Mouse (Mus musculus) urinary bladder, adult 18-20 months (tissue): ENCODE data around the gene Prune1.
A peak's percentile ranks its signal among the peaks of the same experiment; 100 is the strongest.

Experiments
- DNase-seq, 2 experiments: peaks; one replicate each; pipeline ENCODE4 v3.0.0; 2022; ENCODE audit warnings: low spot score in 2 of 2, mixed read lengths in 2 of 2

The Prune1 gene

GRCm38 (mm10) chr3:95277149-95277551 is 4.7 kb downstream of the Prune1 start:
- DNase-seq = no peak

- no peak for DNase-seq
Observed at GRCm38 (mm10) chr3:95276428-95276934, 5.4 kb downstream of the Prune1 start.

GRCm38 (mm10) chr3:95275161-95275560 is 6.7 kb downstream of the Prune1 start:
- no peak for DNase-seq

GRCm38 (mm10) chr3:95274453-95274852 is 7.4 kb downstream of the Prune1 start:
- DNase-seq = no peak

GRCm38 (mm10) chr3:95273471-95273870 is 8.4 kb downstream of the Prune1 start:
- no peak for DNase-seq

GRCm38 (mm10) chr3:95270766-95271364 is 11.0 kb downstream of the Prune1 start:
- DNase-seq = no peak

GRCm38 (mm10) chr3:95269789-95270188 is 12.1 kb downstream of the Prune1 start:
- no peak for DNase-seq

GRCm38 (mm10) chr3:95267855-95268254 is 14.0 kb downstream of the Prune1 start:
- no peak for DNase-seq

GRCm38 (mm10) chr3:95266052-95266451 is 15.8 kb downstream of the Prune1 start:
- DNase-seq = no peak

- DNase-seq = no peak
Observed at GRCm38 (mm10) chr3:95264724-95265123, 17.2 kb downstream of the Prune1 start.

GRCm38 (mm10) chr3:95263089-95263739 is 18.7 kb downstream of the Prune1 start:
- DNase-seq = peak; percentile 37 to 58

- DNase-seq = no peak
Observed at GRCm38 (mm10) chr3:95261975-95262374, 19.9 kb downstream of the Prune1 start.

GRCm38 (mm10) chr3:95256931-95257330 is 24.9 kb downstream of the Prune1 start:
- no peak for DNase-seq

- DNase-seq = peak in 1 of 2 experiments; percentile 39
Observed at GRCm38 (mm10) chr3:95250783-95251424, 31.0 kb downstream of the Prune1 start, which contains the start of gene Bnipl. Bnipl (minus strand) TSS chr3:95251193.

GRCm38 (mm10) chr3:95250361-95250760 is 31.5 kb downstream of the Prune1 start:
- DNase-seq = no peak

- no peak for DNase-seq
Observed at GRCm38 (mm10) chr3:95247660-95248336, 34.1 kb downstream of the Prune1 start.

GRCm38 (mm10) chr3:95246465-95247231 is 35.2 kb downstream of the Prune1 start:
- DNase-seq = no peak

GRCm38 (mm10) chr3:95243086-95243485 is 38.8 kb downstream of the Prune1 start:
- DNase-seq = no peak

GRCm38 (mm10) chr3:95241498-95241897 is 40.4 kb downstream of the Prune1 start, which contains the start of gene Gm128:
Gm128 (minus strand) TSS chr3:95241598.
- DNase-seq = no peak

GRCm38 (mm10) chr3:95240900-95241299 is 41.0 kb downstream of the Prune1 start:
- DNase-seq = no peak

- no peak for DNase-seq
Observed at GRCm38 (mm10) chr3:95239971-95240370, 41.9 kb downstream of the Prune1 start.
